Mouse (Mus musculus) forebrain, postnatal 0 days (tissue): Measurements from ENCODE around the gene Tenm3. TPM values are rescaled to one million over a fixed set of nuclear protein-coding genes. Genes with fewer than 3 reads are reported as not detected.
A peak's percentile ranks its signal among the peaks of the same experiment; 100 is the strongest.

Source experiments
- ATAC-seq: fragments of 200-750 bp; cut with Nextera tagmentation; 2 replicates; pipeline ENCODE4 v1.8.0; 2017; ENCODE audit warnings: mild to moderate bottlenecking, moderate library complexity
- DNase-seq: peaks from one replicate; pipeline ENCODE4 v3.0.0-alpha.2; 2015
- H3K27ac ChIP-seq: fragments of 300-500 bp; sonication (generic); 2 replicates; pipeline ENCODE4 v1.5.1; 2014; ENCODE audit warnings: low read depth, mild to moderate bottlenecking, antibody characterized with exemption, low read length, moderate library complexity, mixed read lengths
- H3K27me3 ChIP-seq: fragments of 300-500 bp; sonication (generic); 2 replicates; pipeline ENCODE4 v1.6.1; 2014; ENCODE audit warnings: mild to moderate bottlenecking, low read length, mixed read lengths; ENCODE audit not compliant: insufficient read depth
- H3K36me3 ChIP-seq: fragments of 300-500 bp; sonication (generic); 2 replicates; pipeline ENCODE4 v1.6.1; 2014; ENCODE audit warnings: mild to moderate bottlenecking, moderate library complexity; ENCODE audit not compliant: insufficient read depth
- H3K4me1 ChIP-seq: fragments of 300-500 bp; sonication (generic); 2 replicates; pipeline ENCODE4 v1.6.1; 2014; ENCODE audit warnings: antibody characterized with exemption; ENCODE audit not compliant: insufficient read depth
- H3K4me2 ChIP-seq: fragments of 300-500 bp; sonication (generic); 2 replicates; pipeline ENCODE4 v1.6.1; 2014; ENCODE audit warnings: low read depth, mild to moderate bottlenecking, moderate library complexity
- H3K4me3 ChIP-seq: fragments of 300-500 bp; sonication (generic); 2 replicates; pipeline ENCODE4 v1.5.1; 2014; ENCODE audit warnings: low read depth, low read length, mixed read lengths
- H3K9ac ChIP-seq: fragments of 300-500 bp; sonication (generic); 2 replicates; pipeline ENCODE4 v1.6.1; 2014; ENCODE audit warnings: mild to moderate bottlenecking
- H3K9me3 ChIP-seq: fragments of 300-500 bp; sonication (generic); 2 replicates; pipeline ENCODE4 v1.6.1; 2016; ENCODE audit warnings: low read length
- CTCF ChIP-seq: sonication (generic); IDR thresholded peaks from 2 replicates; pipeline ENCODE4 v1.5.1; 2016; ENCODE audit warnings: antibody characterized with exemption, control low read depth, low read depth
- WGBS: fragments of 180-500 bp; shearing (Covaris S2); extraction: QIAGEN DNeasy Blood & Tissue Kit; methylation state at CpG from one replicate; pipeline ENCODE4 v1.1.7; 2014; 5-methylcytosine and 5-hydroxymethylcytosine counted together
- polyA plus RNA-seq: library from polyadenylated mRNA; unstranded; fragments of >200 nt; fragmentation: Nextera tagmentation; extraction: Ambion mirVana; gene quantifications from 2 replicates; pipeline ENCODE4 v1.2.1, GENCODE M21; 2015
- total RNA-seq: library from RNA; depleted of rRNA; stranded (reverse); fragments of >200 nt; gene quantifications from 2 replicates; pipeline ENCODE4 v1.2.3, GENCODE M21; 2014

The Tenm3 gene
- total and polyA plus RNA-seq, 2 experiments from 2014 or later, result 21.6 to 111 TPM

- ATAC-seq, result no peak
- H3K4me2 ChIP-seq, result no peak overlapping the region
- WGBS, result 63% methylated on average over 17 of the region's 17 CpGs
Measured at GRCm38 (mm10) chr8:48542141-48542540, 301.6 kb downstream of the Tenm3 start.

GRCm38 (mm10) chr8:48540894-48541293 lies 302.9 kb downstream of the Tenm3 start:
- no peak overlapping the region for H3K27ac ChIP-seq
- DNase-seq, result no peak
- no peak for TF ChIP-seq CTCF
- H3K4me3 ChIP-seq, result no peak overlapping the region
- no peaks in the 10 kb centered on the region for H3K27me3 ChIP-seq
- H3K9ac ChIP-seq, result no peak overlapping the region
- H3K4me2 ChIP-seq, result no peak overlapping the region
- no peaks in the 10 kb centered on the region for H3K9me3 ChIP-seq
- WGBS, result 44% methylated on average over 8 of the region's 8 CpGs
- H3K4me1 ChIP-seq, result no peaks in the 10 kb centered on the region
- H3K36me3 ChIP-seq, result no peaks in the 10 kb centered on the region
- no peak for ATAC-seq

More at GRCm38 (mm10) chr8:48542141-48542540, 301.6 kb downstream of the Tenm3 start:
- no peak overlapping the region for H3K4me3 ChIP-seq
- no peaks in the 10 kb centered on the region for H3K9me3 ChIP-seq
- no peak for DNase-seq
- no peak for TF ChIP-seq CTCF
- H3K36me3 ChIP-seq, result no peaks in the 10 kb centered on the region
- no peak overlapping the region for H3K27ac ChIP-seq
- H3K4me1 ChIP-seq, result no peaks in the 10 kb centered on the region
- no peak overlapping the region for H3K9ac ChIP-seq
- no peaks in the 10 kb centered on the region for H3K27me3 ChIP-seq

- 93% methylated on average over 3 of the region's 3 CpGs for WGBS
- no peak overlapping the region for H3K4me3 ChIP-seq
Measured at GRCm38 (mm10) chr8:48535833-48536232, 307.9 kb downstream of the Tenm3 start.

GRCm38 (mm10) chr8:48531795-48532194 lies 312.0 kb downstream of the Tenm3 start:
- 91% methylated on average over 5 of the region's 5 CpGs for WGBS
- no peaks in the 10 kb centered on the region for H3K27me3 ChIP-seq
- no peaks in the 10 kb centered on the region for H3K36me3 ChIP-seq
- no peaks in the 10 kb centered on the region for H3K4me1 ChIP-seq
- no peak overlapping the region for H3K4me3 ChIP-seq
- DNase-seq (no peak), ATAC-seq (no peak)
- H3K4me2 ChIP-seq, result no peak overlapping the region
- H3K9me3 ChIP-seq, result no peaks in the 10 kb centered on the region
- H3K27ac ChIP-seq, result no peak overlapping the region
- no peak overlapping the region for H3K9ac ChIP-seq
- no peak for TF ChIP-seq CTCF

More at GRCm38 (mm10) chr8:48535833-48536232, 307.9 kb downstream of the Tenm3 start:
- H3K9me3 ChIP-seq, result no peaks in the 10 kb centered on the region
- DNase-seq, result no peak
- no peak overlapping the region for H3K4me2 ChIP-seq
- no peaks in the 10 kb centered on the region for H3K27me3 ChIP-seq
- no peaks in the 10 kb centered on the region for H3K36me3 ChIP-seq
- no peak overlapping the region for H3K9ac ChIP-seq
- no peaks in the 10 kb centered on the region for H3K4me1 ChIP-seq
- H3K27ac ChIP-seq, result no peak overlapping the region
- no peak for ATAC-seq
- TF ChIP-seq CTCF, result no peak

- WGBS, result 76% methylated on average over 11 of the region's 11 CpGs
- no peak overlapping the region for H3K4me3 ChIP-seq
- TF ChIP-seq CTCF, result no peak
- H3K4me1 ChIP-seq, result no peaks in the 10 kb centered on the region
- DNase-seq, result no peak
- ATAC-seq, result 0 out of 2 replicates have a peak, but pooled peaks have one; percentile 29
- H3K4me2 ChIP-seq, result no peak overlapping the region
- no peaks in the 10 kb centered on the region for H3K27me3 ChIP-seq
- H3K9ac ChIP-seq, result no peak overlapping the region
- no peaks in the 10 kb centered on the region for H3K36me3 ChIP-seq
- H3K9me3 ChIP-seq, result no peaks in the 10 kb centered on the region
- H3K27ac ChIP-seq, result no peak overlapping the region
Measured at GRCm38 (mm10) chr8:48530916-48531570, 312.7 kb downstream of the Tenm3 start.

- DNase-seq (peak; percentile 64), ATAC-seq (no peak)
- no peak overlapping the region for H3K9ac ChIP-seq
- no peak overlapping the region for H3K4me3 ChIP-seq
- no peak overlapping the region for H3K27ac ChIP-seq
- H3K36me3 ChIP-seq, result no peaks in the 10 kb centered on the region
- WGBS, result 17% methylated on average over 6 of the region's 6 CpGs
- H3K27me3 ChIP-seq, result no peaks in the 10 kb centered on the region
- TF ChIP-seq CTCF, result peak; percentile 56
- H3K4me1 ChIP-seq, result no peaks in the 10 kb centered on the region
- H3K9me3 ChIP-seq, result no peaks in the 10 kb centered on the region
- H3K4me2 ChIP-seq, result no peak overlapping the region
Measured at GRCm38 (mm10) chr8:48527418-48527817, 316.3 kb downstream of the Tenm3 start.

- H3K4me2 ChIP-seq, result no peak overlapping the region
Measured at GRCm38 (mm10) chr8:48522536-48523123, 321.1 kb downstream of the Tenm3 start.

More at GRCm38 (mm10) chr8:48522536-48523123, 321.1 kb downstream of the Tenm3 start:
- Histone ChIP-seq H3K9ac (no peak overlapping the region), H3K4me1 (no peaks in the 10 kb centered on the region), H3K36me3 (no peaks in the 10 kb centered on the region), H3K27me3 (no peaks in the 10 kb centered on the region), H3K9me3 (no peaks in the 10 kb centered on the region), H3K4me3 (no peak overlapping the region), H3K27ac (no peak overlapping the region)
- peak; percentile 29; the same call in 1 of the 2 replicates for ATAC-seq
- DNase-seq, result no peak
- no peak for TF ChIP-seq CTCF
- WGBS, result 80% methylated on average over 4 of the region's 4 CpGs
